Mouse (Mus musculus): Measurements from ENCODE around the gene Cd3e. TPM values are rescaled to one million over a fixed set of nuclear protein-coding genes. Genes with fewer than 3 reads are reported as not detected.

Cd3e gene
- not detected in 2 replicates for polyA plus RNA-seq (2016; fragmentation: Nextera tagmentation; extraction: Ambion mirVana)

- Histone ChIP-seq H3K4me2 (replicated peaks) (no peak within 1 kb of the TSS), H3K4me1 (no peaks in the 10 kb centered on the region), H3K27me3 (no peaks in the 10 kb centered on the region), H3K27ac (replicated peaks) (no peak within 1 kb of the TSS), H3K9ac (replicated peaks) (no peak within 1 kb of the TSS), H3K9me3 (no peaks in the 10 kb centered on the region), H3K36me3 (no peaks in the 10 kb centered on the region), H3K4me3 (no peak within 1 kb of the TSS)
- WGBS, result 82% methylated on average over 19 of the region's 19 CpGs
- no peak for ATAC-seq (ENCODE audit: low FRiP score, low read depth)
These were observed at the start of gene Cd3e for GRCm38 (mm10) chr9:45009180-45010078. Gene Cd3e (minus strand): TSS chr9:45009627.

- no peak overlapping the region for H3K9ac ChIP-seq (replicated peaks)
- H3K27ac ChIP-seq (replicated peaks), result no peak overlapping the region
- no peak overlapping the region for H3K4me2 ChIP-seq (replicated peaks)
- peaks cover 24% of the 10 kb centered on the region for H3K27me3 ChIP-seq
- H3K4me1 ChIP-seq, result no peaks in the 10 kb centered on the region
- no peaks in the 10 kb centered on the region for H3K36me3 ChIP-seq
- WGBS, result 51% methylated on average over 5 of the region's 5 CpGs
- no peak for ATAC-seq (ENCODE audit: low FRiP score, low read depth)
- no peaks in the 10 kb centered on the region for H3K9me3 ChIP-seq
- no peak overlapping the region for H3K4me3 ChIP-seq
These were observed 49.0 kb upstream of the Cd3e start for GRCm38 (mm10) chr9:45058304-45058940.

GRCm38 (mm10) chr9:45055082-45055713, 45.8 kb upstream of the Cd3e start, which contains the start of gene Mpzl3:
Gene Mpzl3 (plus strand): TSS chr9:45055186.
- peak; percentile 96 for ATAC-seq (ENCODE audit: low FRiP score, low read depth)
- Histone ChIP-seq H3K9ac (replicated peaks) (peak within 1 kb of the TSS; percentile 58), H3K4me3 (peak within 1 kb of the TSS; percentile 62), H3K9me3 (no peaks in the 10 kb centered on the region), H3K4me2 (replicated peaks) (peak within 1 kb of the TSS; percentile 67), H3K36me3 (no peaks in the 10 kb centered on the region), H3K27me3 (peaks cover 34% of the 10 kb centered on the region), H3K4me1 (no peaks in the 10 kb centered on the region), H3K27ac (replicated peaks) (peak within 1 kb of the TSS; percentile 99)
- WGBS, result under 1% methylated on average over 33 of the region's 33 CpGs

- no peak overlapping the region for H3K27ac ChIP-seq (replicated peaks)
- no peak for ATAC-seq (ENCODE audit: low FRiP score, low read depth)
- 91% methylated on average over 2 of the region's 2 CpGs for WGBS
- H3K9ac ChIP-seq (replicated peaks), result no peak overlapping the region
- H3K36me3 ChIP-seq, result no peaks in the 10 kb centered on the region
- H3K4me2 ChIP-seq (replicated peaks), result no peak overlapping the region
- H3K4me3 ChIP-seq, result no peak overlapping the region
- H3K9me3 ChIP-seq, result no peaks in the 10 kb centered on the region
- peaks cover 23% of the 10 kb centered on the region for H3K27me3 ChIP-seq
- no peaks in the 10 kb centered on the region for H3K4me1 ChIP-seq
These were observed 40.9 kb upstream of the Cd3e start for GRCm38 (mm10) chr9:45050301-45050700.

- no peaks in the 10 kb centered on the region for H3K9me3 ChIP-seq
- H3K4me2 ChIP-seq (replicated peaks), result no peak overlapping the region
- H3K4me1 ChIP-seq, result no peaks in the 10 kb centered on the region
- no peak overlapping the region for H3K9ac ChIP-seq (replicated peaks)
- H3K36me3 ChIP-seq, result no peaks in the 10 kb centered on the region
- no peak overlapping the region for H3K4me3 ChIP-seq
- peaks cover 28% of the 10 kb centered on the region for H3K27me3 ChIP-seq
- no peak for ATAC-seq (ENCODE audit: low FRiP score, low read depth)
- 75% methylated on average over 1 of the region's 1 CpGs for WGBS
- no peak overlapping the region for H3K27ac ChIP-seq (replicated peaks)
These were observed 40.3 kb upstream of the Cd3e start for GRCm38 (mm10) chr9:45049731-45050130.

- no peaks in the 10 kb centered on the region for H3K9me3 ChIP-seq
- no peaks in the 10 kb centered on the region for H3K4me1 ChIP-seq
- H3K4me2 ChIP-seq (replicated peaks), result no peak overlapping the region
- peaks cover 40% of the 10 kb centered on the region for H3K27me3 ChIP-seq
- no peak overlapping the region for H3K4me3 ChIP-seq
- ATAC-seq (ENCODE audit: low FRiP score, low read depth), result no peak
- no peak overlapping the region for H3K9ac ChIP-seq (replicated peaks)
- no peak overlapping the region for H3K27ac ChIP-seq (replicated peaks)
- no peaks in the 10 kb centered on the region for H3K36me3 ChIP-seq
- WGBS, result 31% methylated on average over 4 of the region's 4 CpGs
These were observed 39.1 kb upstream of the Cd3e start for GRCm38 (mm10) chr9:45048511-45048910.

- Histone ChIP-seq H3K4me1 (peaks cover 5% of the 10 kb centered on the region; the same call in 1 of the 2 replicates), H3K4me3 (no peak overlapping the region), H3K27me3 (peaks cover 48% of the 10 kb centered on the region), H3K27ac (replicated peaks) (no peak overlapping the region), H3K36me3 (no peaks in the 10 kb centered on the region), H3K4me2 (replicated peaks) (no peak overlapping the region), H3K9me3 (no peaks in the 10 kb centered on the region), H3K9ac (replicated peaks) (no peak overlapping the region)
- ATAC-seq (ENCODE audit: low FRiP score, low read depth), result no peak
- 92% methylated on average over 16 of the region's 16 CpGs for WGBS
These were observed 37.5 kb upstream of the Cd3e start for GRCm38 (mm10) chr9:45046973-45047372.

- Histone ChIP-seq H3K27me3 (peaks cover 76% of the 10 kb centered on the region), H3K27ac (replicated peaks) (no peak overlapping the region), H3K36me3 (no peaks in the 10 kb centered on the region), H3K4me2 (replicated peaks) (peak overlapping the region; percentile 22), H3K9ac (replicated peaks) (no peak overlapping the region), H3K9me3 (no peaks in the 10 kb centered on the region), H3K4me3 (0 out of 2 replicates have a peak overlapping the region, but pooled peaks have one; percentile 4), H3K4me1 (peaks cover 14% of the 10 kb centered on the region; the same call in 1 of the 2 replicates)
- WGBS, result under 1% methylated on average over 10 of the region's 10 CpGs
- ATAC-seq (ENCODE audit: low FRiP score, low read depth), result no peak
These were observed 33.5 kb upstream of the Cd3e start for GRCm38 (mm10) chr9:45042947-45043346.

GRCm38 (mm10) chr9:45042056-45042720, 32.8 kb upstream of the Cd3e start:
- ATAC-seq (ENCODE audit: low FRiP score, low read depth), result no peak
- no peak overlapping the region for H3K27ac ChIP-seq (replicated peaks)
- no peak overlapping the region for H3K9ac ChIP-seq (replicated peaks)
- H3K4me1 ChIP-seq, result peaks cover 14% of the 10 kb centered on the region; the same call in 1 of the 2 replicates
- H3K4me2 ChIP-seq (replicated peaks), result peak overlapping the region; percentile 22
- no peak overlapping the region for H3K4me3 ChIP-seq
- H3K9me3 ChIP-seq, result no peaks in the 10 kb centered on the region
- H3K36me3 ChIP-seq, result no peaks in the 10 kb centered on the region
- peaks cover 79% of the 10 kb centered on the region for H3K27me3 ChIP-seq
- 2% methylated on average over 20 of the region's 20 CpGs for WGBS

- H3K36me3 ChIP-seq, result no peaks in the 10 kb centered on the region
- peaks cover 14% of the 10 kb centered on the region; the same call in 1 of the 2 replicates for H3K4me1 ChIP-seq
- H3K9ac ChIP-seq (replicated peaks), result no peak overlapping the region
- H3K9me3 ChIP-seq, result no peaks in the 10 kb centered on the region
- WGBS, result 31% methylated on average over 17 of the region's 17 CpGs
- no peak overlapping the region for H3K27ac ChIP-seq (replicated peaks)
- no peak overlapping the region for H3K4me3 ChIP-seq
- H3K4me2 ChIP-seq (replicated peaks), result no peak overlapping the region
- ATAC-seq (ENCODE audit: low FRiP score, low read depth), result no peak
- H3K27me3 ChIP-seq, result peaks cover 73% of the 10 kb centered on the region
These were observed 31.9 kb upstream of the Cd3e start for GRCm38 (mm10) chr9:45041131-45041838.
